In the genomic region with DNA sequence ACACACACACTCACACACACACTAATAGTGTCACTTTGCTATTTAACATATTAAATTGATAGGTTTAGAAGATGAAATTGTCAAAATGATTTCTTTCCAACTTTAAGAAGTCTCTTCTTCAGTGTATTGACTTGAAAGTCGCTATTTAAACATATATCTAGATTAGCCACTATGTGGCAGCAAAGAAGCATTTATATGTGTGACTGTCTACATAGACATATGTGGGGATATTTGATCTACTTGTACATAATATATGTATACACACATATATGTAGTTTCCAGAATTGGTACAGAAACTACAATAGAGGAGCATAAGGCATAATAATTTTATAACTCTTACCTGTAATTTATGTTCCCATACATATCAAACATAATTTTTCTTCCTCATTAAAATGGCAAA, we compare ENCODE assay signal across 10 mouse cellular contexts. TPM values are rescaled to one million over a fixed set of nuclear protein-coding genes. Genes with fewer than 3 reads are reported as not detected.
DNase-seq lines count a peak whose midpoint lies in the region; ATAC-seq and TF ChIP-seq lines count a peak whose summit lies in the region.
"Had no signal": no experiment of that assay in that cellular context is flagged by ENCODE, and none has a peak within 500 bp of the region (broad histone marks: within the 10 kb centered on the region; RNA-seq: fewer than 3 reads in every experiment).

No protein-coding gene starts in this region.

- 3% methylated on average over 1 of the region's 1 CpGs for WGBS in forebrain, postnatal 0 days
- 10% methylated on average over 1 of the region's 1 CpGs for WGBS in neural tube, embryonic 15.5 days

- no peaks in the 10 kb centered on the region for H3K27me3 ChIP-seq in forebrain, postnatal 0 days (ENCODE audit: insufficient read depth, low read length)
- H3K27me3 ChIP-seq in neural tube, embryonic 15.5 days (replicated peaks) = no peaks in the 10 kb centered on the region
- H3K27me3 ChIP-seq: limb, embryonic 15.5 days had no signal

- peak; percentile 61; the same call in 1 of the 2 replicates for ATAC-seq in forebrain, postnatal 0 days
- ATAC-seq in neural tube, embryonic 15.5 days (ENCODE audit: low FRiP score) = peak; percentile 59; the same call in 1 of the 2 replicates

- H3K4me2 ChIP-seq in forebrain, postnatal 0 days (ENCODE audit: low read depth) = no peak overlapping the region
- H3K4me2 ChIP-seq in neural tube, embryonic 15.5 days = no peak overlapping the region
- H3K4me2 ChIP-seq: limb, embryonic 15.5 days had no signal

- H3K4me3 ChIP-seq in left cerebral cortex, adult 2 months = no peak overlapping the region
- H3K4me3 ChIP-seq in forebrain, postnatal 0 days (ENCODE audit: low read depth, low read length) = no peak overlapping the region
- no peak overlapping the region for H3K4me3 ChIP-seq in neural tube, embryonic 15.5 days (replicated peaks)
- H3K4me3 ChIP-seq: limb, embryonic 15.5 days had no signal

- no peaks in the 10 kb centered on the region for H3K9me3 ChIP-seq in forebrain, postnatal 0 days (ENCODE audit: low read length)
- H3K9me3 ChIP-seq in neural tube, embryonic 15.5 days (replicated peaks) = no peaks in the 10 kb centered on the region
- H3K9me3 ChIP-seq: limb, embryonic 15.5 days had no signal

- peak; percentile 52 for TF ChIP-seq CTCF in left cerebral cortex, adult 2 months (IDR thresholded peaks at IDR 0.05)
- peak; percentile 55 for TF ChIP-seq CTCF in forebrain, postnatal 0 days (IDR thresholded peaks at IDR 0.05; ENCODE audit: low read depth)

- intact Hi-C loops in left cerebral cortex, adult 2 months (cut with DNase I) = loop anchor here (1.0 to 5.0 kb wide), 3 partner anchors 103 to 149 kb away; a partner anchor contains a TSS
- intact Hi-C loops in left cerebral cortex, postnatal 36 days (cut with DNase I) = loop anchor here (1.0 to 5.0 kb wide), 3 partner anchors 46 to 134 kb away; a partner anchor contains a TSS

- H3K36me3 ChIP-seq in forebrain, postnatal 0 days (ENCODE audit: insufficient read depth) = no peaks in the 10 kb centered on the region
- H3K36me3 ChIP-seq in neural tube, embryonic 15.5 days = no peaks in the 10 kb centered on the region
- H3K36me3 ChIP-seq: limb, embryonic 15.5 days had no signal

- DNase-seq in cerebellum, adult 9-10 months = peak; percentile 27
- no peak for DNase-seq in cerebellum, postnatal 36 days
- DNase-seq in left cerebral cortex, adult 2 months (ENCODE audit: extremely low spot score in 1 of 2, low spot score in 2 of 2) = no peak
- DNase-seq in left cerebral cortex, postnatal 36 days (ENCODE audit: low spot score in 2 of 2) = no peak
- DNase-seq in forebrain, postnatal 0 days = peak; percentile 47
- DNase-seq in urinary bladder, postnatal 36 days (ENCODE audit: low spot score in 2 of 2) = no peak
- DNase-seq in cerebellum, postnatal 25 days = no peak
- DNase-seq: cerebellum, adult 11-12 months had no signal

- H3K27ac ChIP-seq in left cerebral cortex, adult 2 months = no peak overlapping the region
- H3K27ac ChIP-seq in forebrain, postnatal 0 days (ENCODE audit: low read depth, low read length) = no peak overlapping the region
- no peak overlapping the region for H3K27ac ChIP-seq in neural tube, embryonic 15.5 days (replicated peaks)
- H3K27ac ChIP-seq: limb, embryonic 15.5 days had no signal

- H3K4me1 ChIP-seq in forebrain, postnatal 0 days (ENCODE audit: insufficient read depth) = no peaks in the 10 kb centered on the region
- no peaks in the 10 kb centered on the region for H3K4me1 ChIP-seq in neural tube, embryonic 15.5 days
- H3K4me1 ChIP-seq: limb, embryonic 15.5 days had no signal

- H3K9ac ChIP-seq in forebrain, postnatal 0 days = no peak overlapping the region
- H3K9ac ChIP-seq in neural tube, embryonic 15.5 days (replicated peaks) = no peak overlapping the region
- H3K9ac ChIP-seq: limb, embryonic 15.5 days had no signal

RNA-seq across cellular contexts. Expression of a gene that starts 17.9 kb away (rescaled TPM):
- 10 to 100 TPM; 21.5 to 28.2 TPM for total RNA-seq in left cerebral cortex, adult 2 months (2021)
- 10 to 100 TPM; 16.8 to 33.1 TPM for total RNA-seq in left cerebral cortex, postnatal 36 days (2021)
- 9.2 and 11.6 TPM in 2 replicates for total RNA-seq in forebrain, postnatal 0 days (2014; rRNA removed)
- 4.1 and 6.7 TPM in 2 replicates for polyA plus RNA-seq in forebrain, postnatal 0 days (2015; fragmentation: Nextera tagmentation; extraction: Ambion mirVana)
- polyA plus RNA-seq in neural tube, embryonic 15.5 days (2015; fragmentation: Nextera tagmentation; extraction: Ambion mirVana) = 8.3 and 8.6 TPM in 2 replicates

RNA-seq across cellular contexts. Expression of a gene that starts 48.2 kb away (rescaled TPM):
- 1 to 10 TPM; 8.1 to 9.5 TPM for total RNA-seq in left cerebral cortex, adult 2 months (2021)
- 1 to 10 TPM; 8.1 to 8.8 TPM for total RNA-seq in left cerebral cortex, postnatal 36 days (2021)
- total RNA-seq in forebrain, postnatal 0 days (2014; rRNA removed) = 5.2 and 7.3 TPM in 2 replicates
- 1.9 and 3.0 TPM in 2 replicates for polyA plus RNA-seq in forebrain, postnatal 0 days (2015; fragmentation: Nextera tagmentation; extraction: Ambion mirVana)
- polyA plus RNA-seq in neural tube, embryonic 15.5 days (2015; fragmentation: Nextera tagmentation; extraction: Ambion mirVana) = 6.8 and 6.9 TPM in 2 replicates

Comparison
In these comparisons a context has a peak if more than half of its experiments do, and no peak if none do; other contexts are left out.
1. DNase-seq: peak in cerebellum, adult 9-10 months (single experiment) and forebrain, postnatal 0 days (single experiment); none in cerebellum, postnatal 36 days (0 of 2), left cerebral cortex, adult 2 months (0 of 2), left cerebral cortex, postnatal 36 days (0 of 2), urinary bladder, postnatal 36 days (0 of 2) and cerebellum, postnatal 25 days (0 of 2).